ENCODE assay signal across 22 mouse cellular contexts in the genomic region with DNA sequence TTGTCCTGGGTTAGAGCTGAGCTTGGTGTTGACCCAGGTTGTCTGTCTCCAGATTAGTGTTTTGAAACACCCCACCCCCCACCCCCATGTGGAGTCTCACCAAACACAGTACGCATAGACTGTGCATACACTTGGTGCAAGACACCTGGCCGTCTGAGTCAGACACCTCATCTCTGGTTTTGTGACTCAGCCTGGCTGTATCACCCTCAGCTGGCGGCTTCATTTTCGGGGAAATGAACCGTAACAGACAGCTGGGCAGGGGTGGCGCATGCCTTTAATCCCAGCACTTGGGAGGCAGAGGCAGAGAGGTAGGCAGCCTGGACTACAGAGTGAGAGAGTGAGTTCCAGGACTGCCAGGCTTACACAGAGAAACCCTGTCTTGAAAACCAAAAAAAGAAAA. TPM values are rescaled to one million over a fixed set of nuclear protein-coding genes. Genes with fewer than 3 reads are reported as not detected.
DNase-seq lines count a peak whose midpoint lies in the region; ATAC-seq and TF ChIP-seq lines count a peak whose summit lies in the region.
"Had no signal": no experiment of that assay in that cellular context is flagged by ENCODE, and none has a peak within 500 bp of the region (broad histone marks: within the 10 kb centered on the region; RNA-seq: fewer than 3 reads in every experiment).

No protein-coding gene starts in this region.

- H3ac ChIP-seq in myocyte (ENCODE audit: control insufficient read depth, insufficient read length) = no peak overlapping the region

- TF ChIP-seq EP300 in CH12.LX (IDR thresholded peaks at IDR 0.05; ENCODE audit: low read length) = no peak; the same call in 1 of the 2 replicates

- H3K4me3 ChIP-seq in hindbrain, embryonic 10.5 days = no peak overlapping the region
- no peak overlapping the region for H3K4me3 ChIP-seq in hindbrain, embryonic 11.5 days (ENCODE audit: low read depth, low read length)
- no peak overlapping the region for H3K4me3 ChIP-seq in liver, embryonic 16.5 days (ENCODE audit: low read depth, low read length)
- H3K4me3 ChIP-seq in liver, embryonic 12.5 days = no peak overlapping the region
- H3K4me3 ChIP-seq in CH12.LX (replicated peaks in 1 of 3; ENCODE audit: low read depth in 2 of 3, low read length in 2 of 3, poor library complexity in 1 of 3) (no peak overlapping the region), myocyte (no peak overlapping the region)
- no peak overlapping the region for H3K4me3 ChIP-seq in cerebellum, adult 2 months (replicated peaks; ENCODE audit: insufficient read depth, low read depth, low read length)
- H3K4me3 ChIP-seq: forebrain, embryonic 12.5 days; lung, embryonic 15.5 days; midbrain, embryonic 12.5 days; neural tube, embryonic 13.5 days had no signal

- TF ChIP-seq CTCF in CH12.LX (conservative IDR thresholded peaks at IDR 0.05 in 1 of 2, IDR thresholded peaks at IDR 0.05 in 1 of 2; ENCODE audit: low read depth in 2 of 2, low read length in 2 of 2) = no peak
- TF ChIP-seq CTCF in cerebellum, adult 2 months (IDR thresholded peaks at IDR 0.05; ENCODE audit: borderline replicate concordance, insufficient read depth, low read depth, low read length) = no peak

- TF ChIP-seq POLR2A in CH12.LX (IDR thresholded peaks at IDR 0.05; ENCODE audit: low read depth, low read length) (no peak), myocyte (IDR thresholded peaks at IDR 0.05; ENCODE audit: insufficient read length, low read depth) (no peak)
- no peak for TF ChIP-seq POLR2A in cerebellum, adult 2 months (IDR thresholded peaks at IDR 0.05; ENCODE audit: borderline replicate concordance, insufficient read depth, low read length)

- 58% methylated on average over 6 of the region's 6 CpGs for WGBS in hindbrain, embryonic 10.5 days
- WGBS in hindbrain, embryonic 11.5 days = 59% methylated on average over 6 of the region's 6 CpGs
- 58% methylated on average over 6 of the region's 6 CpGs for WGBS in liver, embryonic 16.5 days (ENCODE audit: insufficient replicate concordance)
- WGBS in liver, embryonic 12.5 days (ENCODE audit: insufficient replicate concordance) = 67% methylated on average over 6 of the region's 6 CpGs
- 56% methylated on average over 6 of the region's 6 CpGs for WGBS in cerebellum, adult 2 months

- dilution Hi-C loops in CH12.LX (cut with MboI; ENCODE audit: extremely low pct_ligation_motif_present, extremely low pct_unique_long_range_greater_than_20kb, low sequenced_read_pairs) = no loop called here

- no peaks in the 10 kb centered on the region for H3K36me3 ChIP-seq in hindbrain, embryonic 10.5 days
- no peaks in the 10 kb centered on the region for H3K36me3 ChIP-seq in hindbrain, embryonic 11.5 days (ENCODE audit: control insufficient read depth, insufficient read depth, low read length)
- H3K36me3 ChIP-seq in liver, embryonic 16.5 days (ENCODE audit: control insufficient read depth, insufficient read depth) = no peaks in the 10 kb centered on the region
- H3K36me3 ChIP-seq in liver, embryonic 12.5 days = no peaks in the 10 kb centered on the region
- H3K36me3 ChIP-seq in CH12.LX (replicated peaks in 1 of 2; ENCODE audit: control insufficient read depth in 1 of 2, insufficient read depth in 1 of 2, low read length in 1 of 2) = no peaks in the 10 kb centered on the region
- H3K36me3 ChIP-seq in myocyte (ENCODE audit: control insufficient read depth, insufficient read depth) = no peaks in the 10 kb centered on the region
- H3K36me3 ChIP-seq: forebrain, embryonic 12.5 days; lung, embryonic 15.5 days; midbrain, embryonic 12.5 days; neural tube, embryonic 13.5 days had no signal

- no peak overlapping the region for H3K9ac ChIP-seq in hindbrain, embryonic 11.5 days (ENCODE audit: low read depth, low read length)
- no peak overlapping the region for H3K9ac ChIP-seq in liver, embryonic 16.5 days (ENCODE audit: low read depth, low read length)
- no peak overlapping the region for H3K9ac ChIP-seq in liver, embryonic 12.5 days
- H3K9ac ChIP-seq in CH12.LX (ENCODE audit: insufficient read depth, low read depth) = no peak overlapping the region
- H3K9ac ChIP-seq: forebrain, embryonic 12.5 days; lung, embryonic 15.5 days; midbrain, embryonic 12.5 days; neural tube, embryonic 13.5 days had no signal

- no peak for TF ChIP-seq RAD21 in CH12.LX (IDR thresholded peaks at IDR 0.05; ENCODE audit: low read depth, low read length)

- H3K27me3 ChIP-seq in hindbrain, embryonic 10.5 days (ENCODE audit: insufficient read depth, poor library complexity, severe bottlenecking) = no peaks in the 10 kb centered on the region
- H3K27me3 ChIP-seq in hindbrain, embryonic 11.5 days (ENCODE audit: control insufficient read depth, insufficient read depth, low read length) = no peaks in the 10 kb centered on the region
- H3K27me3 ChIP-seq in liver, embryonic 16.5 days (ENCODE audit: control insufficient read depth, insufficient read depth, low read depth, low read length) = no peaks in the 10 kb centered on the region
- peaks cover 33% of the 10 kb centered on the region for H3K27me3 ChIP-seq in liver, embryonic 12.5 days (replicated peaks)
- H3K27me3 ChIP-seq in CH12.LX (replicated peaks) = peaks cover 62% of the 10 kb centered on the region
- H3K27me3 ChIP-seq in myocyte (ENCODE audit: control insufficient read depth, insufficient read depth, insufficient read length) = peaks cover 24% of the 10 kb centered on the region
- no peaks in the 10 kb centered on the region for H3K27me3 ChIP-seq in cerebellum, adult 2 months (ENCODE audit: control insufficient read depth, insufficient read depth, low read length)
- H3K27me3 ChIP-seq: forebrain, embryonic 12.5 days; lung, embryonic 15.5 days; neural tube, embryonic 13.5 days had no signal

- ATAC-seq in hindbrain, embryonic 11.5 days (ENCODE audit: low FRiP score) = no peak
- peak; percentile 25; the same call in 1 of the 2 replicates for ATAC-seq in liver, embryonic 16.5 days (ENCODE audit: low read depth)
- ATAC-seq in liver, embryonic 12.5 days = no peak

- H3K9me3 ChIP-seq in hindbrain, embryonic 10.5 days = no peaks in the 10 kb centered on the region
- no peaks in the 10 kb centered on the region for H3K9me3 ChIP-seq in hindbrain, embryonic 11.5 days (ENCODE audit: control insufficient read depth, low read length)
- no peaks in the 10 kb centered on the region for H3K9me3 ChIP-seq in liver, embryonic 16.5 days (replicated peaks; ENCODE audit: control insufficient read depth, low read length)
- no peaks in the 10 kb centered on the region for H3K9me3 ChIP-seq in liver, embryonic 12.5 days (replicated peaks)
- H3K9me3 ChIP-seq in CH12.LX (replicated peaks; ENCODE audit: low read length) = no peaks in the 10 kb centered on the region
- H3K9me3 ChIP-seq: forebrain, embryonic 12.5 days; lung, embryonic 15.5 days; midbrain, embryonic 12.5 days; neural tube, embryonic 13.5 days had no signal

- no peak for DNase-seq in hindbrain, embryonic 10.5 days (ENCODE audit: low spot score)
- DNase-seq in hindbrain, embryonic 11.5 days (ENCODE audit: low spot score) = no peak
- peak; percentile 78 for DNase-seq in CH12.LX (ENCODE audit: extremely low read depth)
- no peak for DNase-seq in cerebellum, adult 2 months
- DNase-seq in left cerebral cortex, postnatal 4 days = no peak
- DNase-seq: adrenal gland, adult 2 months; cerebellum, postnatal 10 days; gastrocnemius, postnatal 14 days; heart, adult 18-20 months; kidney, adult 11 months; layer of hippocampus, postnatal 36 days; spleen, adult 18-20 months had no signal

- intact Hi-C loops in left cerebral cortex, postnatal 4 days (cut with DNase I) = no loop called here

- H3K4me1 ChIP-seq in hindbrain, embryonic 10.5 days (replicated peaks) = peaks cover 41% of the 10 kb centered on the region
- H3K4me1 ChIP-seq in hindbrain, embryonic 11.5 days (replicated peaks; ENCODE audit: control insufficient read depth, insufficient read depth, low read length) = no peaks in the 10 kb centered on the region
- H3K4me1 ChIP-seq in liver, embryonic 16.5 days (ENCODE audit: control insufficient read depth, low read depth, low read length) = no peaks in the 10 kb centered on the region; the same call in none of the 2 replicates
- H3K4me1 ChIP-seq in liver, embryonic 12.5 days = 0 out of 2 replicates have a peak, but pooled peaks cover 6% of the 10 kb centered on the region
- H3K4me1 ChIP-seq in CH12.LX (ENCODE audit: control insufficient read depth in 1 of 2, insufficient read depth in 2 of 2) = peaks cover 7 to 16% of the 10 kb centered on the region in 2 experiments
- H3K4me1 ChIP-seq in cerebellum, adult 2 months (ENCODE audit: control insufficient read depth, insufficient read depth, low read length) = no peaks in the 10 kb centered on the region
- H3K4me1 ChIP-seq: lung, embryonic 15.5 days had no signal

- H3K79me2 ChIP-seq in CH12.LX (replicated peaks; ENCODE audit: control insufficient read depth, extremely low read depth, insufficient read depth, poor library complexity, severe bottlenecking) (no peaks in the 10 kb centered on the region), myocyte (ENCODE audit: control insufficient read depth, insufficient read depth) (no peaks in the 10 kb centered on the region)

- H3K4me2 ChIP-seq in hindbrain, embryonic 11.5 days (replicated peaks; ENCODE audit: low read depth, low read length) = no peak overlapping the region
- H3K4me2 ChIP-seq in liver, embryonic 16.5 days (ENCODE audit: low read depth, low read length) = no peak overlapping the region
- no peak overlapping the region for H3K4me2 ChIP-seq in liver, embryonic 12.5 days
- H3K4me2 ChIP-seq in CH12.LX (ENCODE audit: insufficient read depth, low read depth, poor library complexity, severe bottlenecking) (no peak overlapping the region), myocyte (ENCODE audit: low read depth) (peak overlapping the region; percentile 31)
- H3K4me2 ChIP-seq: forebrain, embryonic 12.5 days; liver, embryonic 11.5 days; lung, embryonic 15.5 days; midbrain, embryonic 12.5 days; neural tube, embryonic 13.5 days had no signal

- in situ Hi-C loops in CH12.LX (cut with MboI; ENCODE audit: low pct_ligation_motif_present, low pct_unique_long_range_greater_than_20kb, low sequenced_read_pairs) = loop anchor here (5.0 kb wide), 1 partner anchor 35 kb away; no protein-coding TSS in a partner anchor

- peak overlapping the region; percentile 76 for H3K27ac ChIP-seq in hindbrain, embryonic 10.5 days
- H3K27ac ChIP-seq in hindbrain, embryonic 11.5 days (ENCODE audit: low read depth, low read length) = no peak overlapping the region
- no peak overlapping the region for H3K27ac ChIP-seq in liver, embryonic 16.5 days (ENCODE audit: low read length)
- H3K27ac ChIP-seq in liver, embryonic 12.5 days = no peak overlapping the region
- H3K27ac ChIP-seq in CH12.LX (ENCODE audit: insufficient read depth, low read depth) = no peak overlapping the region
- no peak overlapping the region for H3K27ac ChIP-seq in cerebellum, adult 2 months (ENCODE audit: insufficient read depth, low read length)
- H3K27ac ChIP-seq: forebrain, embryonic 12.5 days; lung, embryonic 15.5 days; macrophage; midbrain, embryonic 12.5 days; neural tube, embryonic 13.5 days had no signal

RNA-seq across cellular contexts. Expression of gene Sox10, which starts 11.9 kb away (rescaled TPM):
- 9.2 and 28.1 TPM in 2 replicates for polyA plus RNA-seq in hindbrain, embryonic 10.5 days (2016; fragmentation: Nextera tagmentation; extraction: Ambion mirVana)
- 11.4 and 16.8 TPM in 2 replicates for polyA plus RNA-seq in hindbrain, embryonic 11.5 days (2014; fragmentation: Nextera tagmentation; extraction: Ambion mirVana)
- 0.05 and 0.13 TPM in 2 replicates for polyA plus RNA-seq in liver, embryonic 16.5 days (2015; fragmentation: Nextera tagmentation; extraction: Ambion mirVana)
- 0.17 and 0.29 TPM in 2 replicates for polyA plus RNA-seq in liver, embryonic 12.5 days (2016; fragmentation: Nextera tagmentation; extraction: Ambion mirVana)
- total RNA-seq in CH12.LX (2012; rRNA removed) (0.04 and 0.08 TPM in 2 replicates), CH12.LX (2014; rRNA removed) (not detected in 2 replicates)
- polyA plus RNA-seq in CH12.LX (2012; ENCODE audit: insufficient read length, low read depth) (not detected in 2 replicates), myocyte (2012; fragmentation: generic; extraction: Trizol) (not detected)
- 68.1 and 80.8 TPM in 2 replicates for polyA plus RNA-seq in cerebellum, adult 2 months (2012; rRNA removed)
- total RNA-seq in left cerebral cortex, postnatal 4 days (2021) = 10 to 100 TPM; 16.5 to 18.1 TPM
- total RNA-seq: MEL had no signal
- polyA plus RNA-seq: macrophage had no signal

RNA-seq across cellular contexts. Expression of gene 1700088E04Rik, which starts 35.9 kb away (rescaled TPM):
- polyA plus RNA-seq in hindbrain, embryonic 10.5 days (2016; fragmentation: Nextera tagmentation; extraction: Ambion mirVana) = 9.8 and 16.1 TPM in 2 replicates
- polyA plus RNA-seq in hindbrain, embryonic 11.5 days (2014; fragmentation: Nextera tagmentation; extraction: Ambion mirVana) = 13.5 and 15.0 TPM in 2 replicates
- polyA plus RNA-seq in liver, embryonic 16.5 days (2015; fragmentation: Nextera tagmentation; extraction: Ambion mirVana) = 0.63 and 0.96 TPM in 2 replicates
- polyA plus RNA-seq in liver, embryonic 12.5 days (2016; fragmentation: Nextera tagmentation; extraction: Ambion mirVana) = 0.86 and 1.0 TPM in 2 replicates
- total RNA-seq in CH12.LX (2012; rRNA removed) (1.2 and 2.1 TPM in 2 replicates), CH12.LX (2014; rRNA removed) (0.68 and 1.0 TPM in 2 replicates)
- polyA plus RNA-seq in CH12.LX (2012; ENCODE audit: insufficient read length, low read depth) (3.8 and 4.2 TPM in 2 replicates), myocyte (2012; fragmentation: generic; extraction: Trizol) (15.2 TPM)
- 6.7 and 10.8 TPM in 2 replicates for polyA plus RNA-seq in cerebellum, adult 2 months (2012; rRNA removed)
- 10 to 100 TPM; 12.1 to 13.1 TPM for total RNA-seq in left cerebral cortex, postnatal 4 days (2021)

RNA-seq across cellular contexts. Expression of gene Polr2f, which starts 36.1 kb away (rescaled TPM):
- polyA plus RNA-seq in hindbrain, embryonic 10.5 days (2016; fragmentation: Nextera tagmentation; extraction: Ambion mirVana) = 383 and 404 TPM in 2 replicates
- polyA plus RNA-seq in hindbrain, embryonic 11.5 days (2014; fragmentation: Nextera tagmentation; extraction: Ambion mirVana) = 336 and 363 TPM in 2 replicates
- polyA plus RNA-seq in liver, embryonic 16.5 days (2015; fragmentation: Nextera tagmentation; extraction: Ambion mirVana) = 120 and 121 TPM in 2 replicates
- polyA plus RNA-seq in liver, embryonic 12.5 days (2016; fragmentation: Nextera tagmentation; extraction: Ambion mirVana) = 280 and 301 TPM in 2 replicates
- total RNA-seq in CH12.LX (2012; rRNA removed) (286 and 376 TPM in 2 replicates), CH12.LX (2014; rRNA removed) (157 and 218 TPM in 2 replicates)
- polyA plus RNA-seq in CH12.LX (2012; ENCODE audit: insufficient read length, low read depth) (414 and 431 TPM in 2 replicates), myocyte (2012; fragmentation: generic; extraction: Trizol) (388 TPM)
- polyA plus RNA-seq in cerebellum, adult 2 months (2012; rRNA removed) = 107 and 110 TPM in 2 replicates
- total RNA-seq in left cerebral cortex, postnatal 4 days (2021) = 100 to 1,000 TPM; 143 to 152 TPM

RNA-seq across cellular contexts. Expression of gene Pick1, which starts 52.1 kb away (rescaled TPM):
- polyA plus RNA-seq in hindbrain, embryonic 10.5 days (2016; fragmentation: Nextera tagmentation; extraction: Ambion mirVana) = 45.0 and 47.8 TPM in 2 replicates
- polyA plus RNA-seq in hindbrain, embryonic 11.5 days (2014; fragmentation: Nextera tagmentation; extraction: Ambion mirVana) = 23.5 and 28.0 TPM in 2 replicates
- 13.1 and 13.3 TPM in 2 replicates for polyA plus RNA-seq in liver, embryonic 16.5 days (2015; fragmentation: Nextera tagmentation; extraction: Ambion mirVana)
- 16.1 and 17.1 TPM in 2 replicates for polyA plus RNA-seq in liver, embryonic 12.5 days (2016; fragmentation: Nextera tagmentation; extraction: Ambion mirVana)
- 23.2 and 23.4 TPM in 2 replicates for total RNA-seq in CH12.LX (2012; rRNA removed)
- total RNA-seq in CH12.LX (2014; rRNA removed) = 13.9 and 15.4 TPM in 2 replicates
- polyA plus RNA-seq in CH12.LX (2012; ENCODE audit: insufficient read length, low read depth) = 14.9 and 18.5 TPM in 2 replicates
- polyA plus RNA-seq in myocyte (2012; fragmentation: generic; extraction: Trizol) = 26.0 TPM
- 93.1 and 95.8 TPM in 2 replicates for polyA plus RNA-seq in cerebellum, adult 2 months (2012; rRNA removed)
- total RNA-seq in left cerebral cortex, postnatal 4 days (2021) = 10 to 100 TPM; 63.3 to 69.7 TPM

RNA-seq across cellular contexts. Expression of gene Gm49486, which starts 52.3 kb away (rescaled TPM):
- 0.14 and 0.21 TPM in 2 replicates for polyA plus RNA-seq in hindbrain, embryonic 10.5 days (2016; fragmentation: Nextera tagmentation; extraction: Ambion mirVana)
- 0.35 and 0.68 TPM in 2 replicates for polyA plus RNA-seq in hindbrain, embryonic 11.5 days (2014; fragmentation: Nextera tagmentation; extraction: Ambion mirVana)
- polyA plus RNA-seq in liver, embryonic 16.5 days (2015; fragmentation: Nextera tagmentation; extraction: Ambion mirVana) = 0.04 and 0.07 TPM in 2 replicates
- 0.07 TPM in 1 of 2 replicates, not detected in the other for polyA plus RNA-seq in liver, embryonic 12.5 days (2016; fragmentation: Nextera tagmentation; extraction: Ambion mirVana)
- 0.21 and 0.29 TPM in 2 replicates for total RNA-seq in CH12.LX (2012; rRNA removed)
- total RNA-seq in CH12.LX (2014; rRNA removed) = 0.49 and 0.77 TPM in 2 replicates
- polyA plus RNA-seq in CH12.LX (2012; ENCODE audit: insufficient read length, low read depth) = 0.59 and 1.3 TPM in 2 replicates
- polyA plus RNA-seq in myocyte (2012; fragmentation: generic; extraction: Trizol) = 0.05 TPM
- 0.33 and 0.67 TPM in 2 replicates for polyA plus RNA-seq in cerebellum, adult 2 months (2012; rRNA removed)
- total RNA-seq in left cerebral cortex, postnatal 4 days (2021) = 1 to 10 TPM; 1.9 to 2.4 TPM
- total RNA-seq: adrenal gland, adult 2 months had no signal
- polyA plus RNA-seq: adrenal gland, adult 2 months; macrophage had no signal
